Mouse (Mus musculus) midbrain, embryonic 16.5 days (tissue): Measurements from ENCODE around the gene Usp6nl. TPM values are rescaled to one million over a fixed set of nuclear protein-coding genes. Genes with fewer than 3 reads are reported as not detected.

Source experiments
- ATAC-seq: fragments of 200-750 bp; cut with Nextera tagmentation; 2 replicates; pipeline ENCODE4 v1.8.0; 2017; ENCODE audit warnings: moderate TSS enrichment
- H3K27ac ChIP-seq: fragments of 300-500 bp; sonication (generic); 2 replicates; pipeline ENCODE4 v1.5.1; 2014; ENCODE audit warnings: mild to moderate bottlenecking, low read length, mixed read lengths
- H3K27me3 ChIP-seq: fragments of 300-500 bp; sonication (generic); 2 replicates; pipeline ENCODE4 v1.6.1; 2014; ENCODE audit warnings: low read depth, low read length, mixed read lengths; ENCODE audit not compliant: control insufficient read depth, insufficient read depth
- H3K36me3 ChIP-seq: fragments of 300-500 bp; sonication (generic); 2 replicates; pipeline ENCODE4 v1.6.1; 2014; ENCODE audit warnings: mild to moderate bottlenecking, low read length, moderate library complexity, mixed read lengths; ENCODE audit not compliant: control insufficient read depth, insufficient read depth
- H3K4me1 ChIP-seq: fragments of 300-500 bp; sonication (generic); 2 replicates; pipeline ENCODE4 v1.6.1; 2014; ENCODE audit warnings: mild to moderate bottlenecking, low read length, mixed read lengths; ENCODE audit not compliant: control insufficient read depth, insufficient read depth
- H3K4me2 ChIP-seq: fragments of 300-500 bp; sonication (generic); 2 replicates; pipeline ENCODE4 v1.6.1; 2014; ENCODE audit warnings: mild to moderate bottlenecking, low read length, mixed read lengths
- H3K4me3 ChIP-seq: fragments of 300-500 bp; sonication (generic); 2 replicates; pipeline ENCODE4 v1.5.1; 2014; ENCODE audit warnings: low read depth, mild to moderate bottlenecking, low read length, moderate library complexity, mixed read lengths
- H3K9ac ChIP-seq: fragments of 300-500 bp; sonication (generic); 2 replicates; pipeline ENCODE4 v1.6.1; 2014; ENCODE audit warnings: low read depth, low read length, mixed read lengths
- H3K9me3 ChIP-seq: fragments of 300-500 bp; sonication (generic); replicated peaks from 2 replicates; pipeline ENCODE4 v1.6.1; 2014; ENCODE audit warnings: mild to moderate bottlenecking, low read length, mixed read lengths; ENCODE audit not compliant: control insufficient read depth, poor library complexity, severe bottlenecking
- WGBS: fragments of 180-500 bp; shearing (Covaris S2); extraction: QIAGEN DNeasy Blood & Tissue Kit; methylation state at CpG from one replicate; pipeline ENCODE4 v1.1.7; 2014; 5-methylcytosine and 5-hydroxymethylcytosine counted together
- polyA plus RNA-seq: library from polyadenylated mRNA; unstranded; fragments of >200 nt; fragmentation: Nextera tagmentation; extraction: Ambion mirVana; gene quantifications from 2 replicates; pipeline ENCODE4 v1.2.1, GENCODE M21; 2015

The Usp6nl gene
- polyA plus RNA-seq, 1 experiment from 2014 or later: 6.2 TPM

DNA sequence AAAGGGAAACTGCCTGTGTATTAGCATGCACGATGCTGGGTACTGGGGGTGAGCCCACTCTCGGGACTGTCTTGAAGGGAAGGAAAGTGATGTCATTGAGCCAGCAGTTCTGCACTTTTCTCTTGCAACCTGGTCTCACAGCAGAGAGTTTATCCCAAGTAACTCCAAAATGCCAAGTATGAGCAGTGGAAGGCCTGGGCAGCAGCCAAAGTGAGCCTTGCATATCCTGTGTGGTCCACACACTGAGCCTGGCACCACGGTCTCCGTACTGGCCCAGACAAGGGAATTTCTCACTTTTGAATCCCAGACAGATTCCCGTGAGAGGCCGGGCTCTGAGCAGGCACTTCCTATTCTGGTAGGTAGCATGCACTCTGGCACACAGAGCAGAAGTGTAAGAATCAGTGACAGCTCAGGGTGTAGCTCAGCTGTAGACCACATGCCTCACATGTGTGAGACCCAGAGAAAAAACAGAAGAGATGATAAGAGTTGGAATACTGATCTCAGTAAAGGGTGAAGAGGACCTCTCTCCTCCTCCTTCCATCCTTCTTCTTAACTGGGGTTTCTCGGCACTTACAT is 132.6 kb downstream of the Usp6nl start:
- H3K9ac ChIP-seq: no peak overlapping the region
- H3K27me3 ChIP-seq: no peaks in the 10 kb centered on the region
- H3K4me1 ChIP-seq: 0 out of 2 replicates have a peak, but pooled peaks cover 2% of the 10 kb centered on the region
- 68% methylated on average over 7 of the region's 7 CpGs for WGBS
- no peaks in the 10 kb centered on the region for H3K9me3 ChIP-seq
- no peak overlapping the region for H3K27ac ChIP-seq
- ATAC-seq: peak; percentile 58; the same call in 1 of the 2 replicates
- no peak overlapping the region for H3K4me2 ChIP-seq
- H3K36me3 ChIP-seq: no peaks in the 10 kb centered on the region
- no peak overlapping the region for H3K4me3 ChIP-seq

DNA sequence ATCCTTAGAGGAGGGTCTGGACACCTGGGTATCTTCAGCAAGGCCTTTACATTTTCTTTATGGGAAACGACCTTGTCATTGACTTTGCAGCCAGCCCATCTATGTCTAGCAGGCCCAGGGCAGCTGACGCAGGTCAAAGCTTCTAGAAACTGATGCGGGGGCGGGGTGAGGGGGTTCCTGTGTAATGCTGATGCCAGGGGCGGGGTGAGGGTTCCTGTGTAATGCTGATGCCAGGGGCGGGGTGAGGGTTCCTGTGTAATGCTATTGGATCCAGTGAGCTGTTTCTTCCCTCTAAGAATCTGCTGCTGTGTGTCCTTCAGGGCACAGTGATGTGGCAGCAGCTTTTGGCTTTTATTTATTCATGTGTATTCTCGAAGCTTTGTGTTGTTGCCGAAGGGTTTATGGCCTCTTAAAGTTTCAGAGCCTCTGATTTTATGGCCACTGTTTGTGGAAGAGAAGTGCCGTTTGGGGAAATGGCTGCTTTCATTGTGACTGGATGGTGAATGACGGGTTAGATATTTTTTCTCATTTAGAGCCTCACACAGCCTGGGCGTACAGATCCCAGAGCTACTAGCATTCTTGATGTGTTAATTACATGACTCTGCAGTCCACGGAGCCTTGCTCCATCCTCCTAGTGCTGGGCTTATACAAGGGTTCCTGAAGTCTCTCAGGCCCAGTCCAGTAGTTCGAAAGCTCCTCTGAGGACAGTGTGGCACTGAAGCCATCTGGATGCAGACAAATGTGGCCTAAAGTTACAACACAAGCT is 137.0 kb downstream of the Usp6nl start:
- Histone ChIP-seq H3K9me3 (no peaks in the 10 kb centered on the region), H3K36me3 (no peaks in the 10 kb centered on the region), H3K27ac (no peak overlapping the region), H3K4me2 (no peak overlapping the region), H3K4me1 (no peaks in the 10 kb centered on the region), H3K9ac (no peak overlapping the region), H3K4me3 (no peak overlapping the region), H3K27me3 (no peaks in the 10 kb centered on the region)
- WGBS: 58% methylated on average over 13 of the region's 13 CpGs
- no peak for ATAC-seq

DNA sequence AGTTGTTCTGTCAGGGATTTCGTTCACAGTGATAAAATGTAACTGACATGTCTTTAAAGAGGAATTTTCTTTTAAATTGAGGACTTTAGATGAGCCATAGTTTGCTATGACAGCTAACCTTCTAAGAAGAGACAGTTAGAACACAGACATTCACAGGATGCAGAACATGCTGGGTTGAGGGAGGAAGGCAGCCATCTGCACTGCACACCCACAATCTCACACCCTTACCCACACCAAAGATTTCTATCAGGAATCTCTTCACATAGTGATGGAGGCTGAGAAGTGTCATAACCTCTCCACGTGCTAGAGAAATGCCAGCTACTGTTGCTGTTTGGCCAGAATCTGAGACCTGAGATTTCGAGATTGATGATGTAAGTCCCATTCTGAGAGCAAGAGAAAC is 139.8 kb downstream of the Usp6nl start:
- Histone ChIP-seq H3K4me1 (no peaks in the 10 kb centered on the region), H3K9me3 (no peaks in the 10 kb centered on the region), H3K9ac (no peak overlapping the region), H3K36me3 (no peaks in the 10 kb centered on the region), H3K27me3 (no peaks in the 10 kb centered on the region), H3K4me3 (no peak overlapping the region), H3K27ac (no peak overlapping the region), H3K4me2 (no peak overlapping the region)
- WGBS: 90% methylated on average over 3 of the region's 3 CpGs
- no peak for ATAC-seq

DNA sequence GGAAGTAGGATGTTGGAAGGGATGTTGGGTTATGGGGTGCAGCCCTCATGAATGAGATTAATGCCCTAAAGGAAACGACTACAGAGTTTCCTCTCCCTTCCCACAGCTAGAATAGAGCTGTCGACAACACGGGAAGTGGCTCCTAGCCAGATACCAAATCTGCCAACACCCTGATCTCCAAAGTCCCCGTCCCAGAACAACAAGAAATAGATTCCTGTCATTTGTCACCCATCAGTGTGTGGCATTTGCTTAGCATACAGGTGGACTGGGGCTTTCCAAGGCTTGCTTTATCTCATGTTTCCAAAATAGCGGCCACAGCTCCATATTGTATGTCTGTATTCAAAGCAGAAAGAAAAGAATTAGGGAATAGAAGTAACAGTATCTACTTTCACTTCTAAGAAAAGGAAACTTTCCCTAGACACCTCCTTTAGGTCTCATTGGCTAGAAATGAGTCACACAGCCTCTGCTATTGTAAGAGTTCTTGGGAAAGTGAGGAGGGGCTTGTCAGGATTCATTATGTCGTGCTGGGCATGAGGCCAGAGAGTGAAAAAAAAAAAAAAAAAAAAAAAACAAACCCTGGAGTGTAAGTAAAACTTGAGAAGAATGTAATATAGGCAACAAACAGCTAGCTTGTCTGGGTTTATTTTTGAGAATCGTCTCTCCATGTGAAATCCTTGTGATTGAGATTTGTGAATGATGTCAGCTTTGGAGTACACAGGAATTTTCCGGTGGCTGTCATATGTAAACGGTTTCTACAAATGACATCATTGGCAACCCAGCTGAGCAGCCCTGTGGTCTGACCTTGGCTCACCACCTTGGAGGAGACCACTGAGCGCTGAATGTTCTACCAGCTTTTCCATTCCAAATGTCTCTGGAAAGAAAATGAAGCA is 141.6 kb downstream of the Usp6nl start:
- Histone ChIP-seq H3K9ac (no peak overlapping the region), H3K4me3 (no peak overlapping the region), H3K27me3 (no peaks in the 10 kb centered on the region), H3K4me2 (no peak overlapping the region), H3K4me1 (no peaks in the 10 kb centered on the region), H3K36me3 (no peaks in the 10 kb centered on the region), H3K27ac (peak overlapping the region; percentile 58), H3K9me3 (no peaks in the 10 kb centered on the region)
- ATAC-seq: peak; percentile 84
- 42% methylated on average over 10 of the region's 10 CpGs for WGBS

DNA sequence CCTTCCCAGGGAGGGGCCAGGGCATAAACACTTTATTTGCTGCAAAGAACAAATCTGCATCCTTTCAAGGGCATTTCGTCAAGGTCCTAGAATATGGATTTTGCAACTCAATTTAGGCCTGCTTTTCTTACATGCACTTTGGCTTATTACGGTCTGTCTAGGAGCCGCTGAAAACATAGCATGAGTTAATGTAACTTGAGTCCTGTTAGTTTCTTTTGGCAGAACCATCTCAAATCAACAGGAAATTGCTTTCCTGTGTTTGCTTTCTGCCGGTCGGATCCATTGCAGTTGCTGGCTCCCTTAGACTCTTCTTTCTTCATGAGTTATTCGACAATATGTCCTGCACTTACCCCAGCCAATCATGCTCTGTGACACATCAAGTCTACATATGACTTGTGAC is 143.9 kb downstream of the Usp6nl start:
- Histone ChIP-seq H3K4me2 (no peak overlapping the region), H3K9ac (no peak overlapping the region), H3K27ac (no peak overlapping the region), H3K36me3 (no peaks in the 10 kb centered on the region), H3K4me1 (0 out of 2 replicates have a peak, but pooled peaks cover 6% of the 10 kb centered on the region), H3K9me3 (no peaks in the 10 kb centered on the region), H3K4me3 (no peak overlapping the region), H3K27me3 (no peaks in the 10 kb centered on the region)
- ATAC-seq: no peak
- 89% methylated on average over 6 of the region's 6 CpGs for WGBS

DNA sequence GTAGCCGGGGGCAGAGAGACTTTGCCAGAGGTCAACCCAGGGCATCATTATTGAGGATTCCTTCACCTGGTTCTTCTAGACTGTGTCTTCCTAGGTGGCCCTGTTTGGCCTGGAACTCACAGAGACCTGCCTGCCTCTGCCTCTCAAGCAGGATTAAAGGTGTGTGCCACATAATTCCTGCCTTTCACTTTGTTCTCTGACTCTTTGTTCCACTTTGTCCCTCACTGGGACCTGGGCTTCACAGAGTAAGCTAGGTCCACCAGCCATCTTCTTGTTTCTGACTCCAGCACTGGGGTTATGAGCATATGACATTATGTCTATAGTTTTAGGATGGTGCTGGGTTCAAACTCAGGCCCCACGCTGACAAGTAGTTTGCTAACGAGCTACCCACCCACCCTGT is 144.9 kb downstream of the Usp6nl start:
- 97% methylated on average over 3 of the region's 3 CpGs for WGBS
- H3K4me3 ChIP-seq: no peak overlapping the region
- H3K27ac ChIP-seq: no peak overlapping the region
- no peak for ATAC-seq
- H3K4me1 ChIP-seq: 0 out of 2 replicates have a peak, but pooled peaks cover 6% of the 10 kb centered on the region
- no peaks in the 10 kb centered on the region for H3K36me3 ChIP-seq
- no peak overlapping the region for H3K9ac ChIP-seq
- H3K27me3 ChIP-seq: no peaks in the 10 kb centered on the region
- H3K4me2 ChIP-seq: no peak overlapping the region
- H3K9me3 ChIP-seq: no peaks in the 10 kb centered on the region

DNA sequence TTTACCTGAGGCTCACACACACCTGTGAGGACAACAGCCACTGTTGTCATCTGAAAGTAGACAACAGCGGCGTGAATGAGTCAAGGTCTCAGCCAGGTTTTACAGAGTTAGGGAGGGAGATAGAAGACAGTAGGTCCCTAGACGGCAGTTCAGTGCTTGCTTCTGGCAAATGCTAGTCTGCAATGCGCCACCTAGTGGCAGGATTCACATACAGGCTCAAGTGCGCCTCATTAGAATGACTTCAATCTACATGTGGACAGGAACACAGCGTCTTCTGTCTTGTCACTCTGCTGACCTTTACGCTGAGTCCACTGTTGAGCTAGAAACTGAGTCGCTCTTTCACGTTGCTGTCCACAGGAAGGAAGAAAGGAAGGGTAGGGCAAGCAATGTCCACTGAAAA is 146.7 kb downstream of the Usp6nl start:
- WGBS: 34% methylated on average over 9 of the region's 9 CpGs
- H3K9me3 ChIP-seq: no peaks in the 10 kb centered on the region
- ATAC-seq: no peak

DNA sequence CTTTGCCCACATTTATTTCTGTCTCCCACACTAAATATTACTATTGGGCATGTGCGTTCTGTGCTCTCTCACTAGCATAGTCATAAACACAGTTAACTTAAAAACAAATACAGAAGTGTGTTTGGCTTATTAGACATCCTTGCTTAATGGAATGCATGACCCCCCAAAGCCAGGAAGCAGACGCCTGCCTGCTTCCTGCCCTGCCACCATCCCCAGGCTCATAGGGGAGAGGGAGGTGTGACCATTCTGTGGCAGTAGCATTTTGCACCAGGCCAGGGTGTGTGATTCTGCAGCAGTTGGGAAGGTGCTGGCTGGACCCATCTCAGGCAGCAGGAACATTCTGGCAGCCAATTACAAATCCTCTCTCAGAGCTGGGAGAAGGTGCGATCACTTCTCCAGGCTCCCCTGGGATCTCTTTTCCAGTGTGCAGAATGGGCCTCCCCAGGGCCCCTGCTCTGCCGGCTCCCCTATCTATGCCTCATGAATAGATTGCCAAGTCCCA is 148.7 kb downstream of the Usp6nl start:
- H3K9me3 ChIP-seq: no peaks in the 10 kb centered on the region; the same call in 1 of the 2 replicates
- H3K9ac ChIP-seq: no peak overlapping the region
- ATAC-seq: no peak
- 0 out of 2 replicates have a peak, but pooled peaks cover 6% of the 10 kb centered on the region for H3K4me1 ChIP-seq
- no peak overlapping the region for H3K4me3 ChIP-seq
- H3K27me3 ChIP-seq: no peaks in the 10 kb centered on the region
- no peak overlapping the region for H3K27ac ChIP-seq
- no peaks in the 10 kb centered on the region for H3K36me3 ChIP-seq
- no peak overlapping the region for H3K4me2 ChIP-seq
- WGBS: 61% methylated on average over 4 of the region's 4 CpGs

More for the DNA sequence above, 146.7 kb downstream of the Usp6nl start:
- H3K4me1 ChIP-seq: 0 out of 2 replicates have a peak, but pooled peaks cover 6% of the 10 kb centered on the region
- no peak overlapping the region for H3K9ac ChIP-seq
- no peaks in the 10 kb centered on the region for H3K36me3 ChIP-seq
- H3K27me3 ChIP-seq: no peaks in the 10 kb centered on the region
- no peak overlapping the region for H3K27ac ChIP-seq
- H3K4me2 ChIP-seq: no peak overlapping the region
- H3K4me3 ChIP-seq: no peak overlapping the region
